Mouse (Mus musculus) MEL (cell line): ENCODE measurements at regions not wholly inside any gene's neighbourhood (a gene's known extent, or its start where the extent isn't known, plus 50 kb on each side); places are given as distances from the start of the nearest gene placed in this dataset.

Experiments
- BHLHE40 ChIP-seq: IDR thresholded peaks from 2 replicates; pipeline ENCODE4 v1.6.1; 2012; ENCODE audit warnings: low read depth, mild to moderate bottlenecking, inconsistent platforms, low read length, improper control_type of control experiment, borderline replicate concordance
- CHD1 ChIP-seq: IDR thresholded peaks from 2 replicates; pipeline ENCODE4 v1.6.1; 2012; ENCODE audit warnings: low read depth, mild to moderate bottlenecking, inconsistent platforms, low read length, improper control_type of control experiment
- EP300 ChIP-seq, 2 experiments: IDR thresholded peaks; 2 replicates each; pipeline ENCODE4 v1.6.1; 2011; ENCODE audit warnings: improper control_type of control experiment in 2 of 2, low read length in 2 of 2, low read depth in 1 of 2, mild to moderate bottlenecking in 1 of 2
- NRF1 ChIP-seq: IDR thresholded peaks from 2 replicates; pipeline ENCODE4 v1.6.1; 2014; ENCODE audit warnings: low read depth, mild to moderate bottlenecking, inconsistent platforms, low read length, improper control_type of control experiment, moderate library complexity; ENCODE audit not compliant: poor library complexity, insufficient read depth, severe bottlenecking
- POLR2A ChIP-seq, 2 experiments: IDR thresholded peaks; 2 replicates each; pipeline ENCODE4 v1.6.1; 2011 to 2012; ENCODE audit warnings: low read length in 2 of 2, mild to moderate bottlenecking in 2 of 2, control low read depth in 1 of 2, improper control_type of control experiment in 1 of 2, low read depth in 1 of 2, moderate library complexity in 1 of 2; ENCODE audit not compliant: control insufficient read depth in 1 of 2, insufficient read depth in 1 of 2, poor library complexity in 1 of 2
- POLR2AphosphoS2 ChIP-seq: IDR thresholded peaks from 2 replicates; pipeline ENCODE4 v1.6.1; 2011; ENCODE audit warnings: low read length, improper control_type of control experiment
- SIN3A ChIP-seq: IDR thresholded peaks from 2 replicates; pipeline ENCODE4 v1.6.1; 2012; ENCODE audit warnings: low read length, improper control_type of control experiment, inconsistent platforms
- TAL1 ChIP-seq: IDR thresholded peaks from 2 replicates; pipeline ENCODE4 v1.6.1; 2012; ENCODE audit warnings: mild to moderate bottlenecking, inconsistent platforms, low read length, moderate library complexity, mixed read lengths
- USF1 ChIP-seq: IDR thresholded peaks from 2 replicates; pipeline ENCODE4 v1.6.1; 2014; ENCODE audit warnings: low read depth, mild to moderate bottlenecking, inconsistent platforms, low read length, improper control_type of control experiment, moderate library complexity

DNA sequence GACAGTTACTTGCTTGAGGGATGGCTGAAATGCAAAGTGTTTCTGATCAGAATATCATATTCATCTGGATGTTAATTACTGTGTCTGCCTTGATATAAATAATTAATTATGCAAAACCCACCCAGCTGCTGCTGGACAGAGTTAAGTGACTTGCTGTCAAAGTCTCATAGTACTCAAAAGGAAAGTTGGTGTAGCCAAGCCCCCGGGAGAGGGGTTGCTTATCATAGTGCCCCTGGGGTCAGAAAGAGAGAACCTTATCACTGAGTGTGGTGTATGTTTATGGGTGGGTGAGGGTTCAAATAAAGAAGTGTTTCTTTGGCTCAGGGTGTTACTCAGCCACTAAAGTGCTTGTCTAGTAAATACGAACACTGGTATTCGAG is 211.6 kb downstream of the Cmpk2 start:
- TF ChIP-seq CHD1 (no peak), SIN3A (no peak), POLR2A (IDR thresholded peaks at IDR 0.05; ENCODE audit: control insufficient read depth in 1 of 2, insufficient read depth in 1 of 2, low read depth in 1 of 2, low read length in 2 of 2, poor library complexity in 1 of 2) (no peak), BHLHE40 (no peak), TAL1 (no peak), POLR2AphosphoS2 (no peak), NRF1 (no peak), USF1 (no peak), EP300 (IDR thresholded peaks at IDR 0.05; ENCODE audit: low read depth in 1 of 2, low read length in 2 of 2) (no peak)
